Mouse (Mus musculus) embryonic fibroblast, embryonic 13.5 days (primary cell): ENCODE measurements around the gene Rundc3a. TPM values are rescaled to one million over a fixed set of nuclear protein-coding genes. Genes with fewer than 3 reads are reported as not detected.

Source experiments
- H3K27ac ChIP-seq: 2 replicates; pipeline ENCODE4 v1.5.1; 2012; ENCODE audit warnings: low read length, control low read depth, inconsistent platforms; ENCODE audit not compliant: insufficient read depth
- H3K4me1 ChIP-seq: 2 replicates; pipeline ENCODE4 v1.6.1; 2011; ENCODE audit warnings: low read length; ENCODE audit not compliant: control insufficient read depth, insufficient read depth
- H3K4me3 ChIP-seq: 2 replicates; pipeline ENCODE4 v1.5.1; 2011; ENCODE audit warnings: mild to moderate bottlenecking, control low read depth, low read length; ENCODE audit not compliant: insufficient read depth
- CTCF ChIP-seq: IDR thresholded peaks from 2 replicates; pipeline ENCODE4 v1.5.1; 2011; ENCODE audit warnings: mild to moderate bottlenecking, control low read depth, low read length, moderate library complexity, borderline replicate concordance; ENCODE audit not compliant: insufficient read depth
- POLR2A ChIP-seq: IDR thresholded peaks from 2 replicates; pipeline ENCODE4 v1.6.1; 2011; ENCODE audit warnings: low read depth, mild to moderate bottlenecking, control low read depth, low read length, moderate library complexity
- polyA plus RNA-seq: library from polyadenylated mRNA; stranded (reverse); fragments of >200 nt; gene quantifications from 2 replicates; pipeline ENCODE4 v1.2.4, GENCODE M21; 2011; ENCODE audit warnings: low read depth; ENCODE audit not compliant: missing spikeins, insufficient read length

Rundc3a gene
- polyA plus RNA-seq, 1 experiment, result 0.86 TPM

GRCm38 (mm10) chr11:102392441-102393237 is 564 bp upstream of the Rundc3a start:
- Histone ChIP-seq H3K4me3 (no peak overlapping the region), H3K27ac (no peak overlapping the region), H3K4me1 (no peaks in the 10 kb centered on the region)
- TF ChIP-seq POLR2A, result no peak
- no peak for TF ChIP-seq CTCF

DNA sequence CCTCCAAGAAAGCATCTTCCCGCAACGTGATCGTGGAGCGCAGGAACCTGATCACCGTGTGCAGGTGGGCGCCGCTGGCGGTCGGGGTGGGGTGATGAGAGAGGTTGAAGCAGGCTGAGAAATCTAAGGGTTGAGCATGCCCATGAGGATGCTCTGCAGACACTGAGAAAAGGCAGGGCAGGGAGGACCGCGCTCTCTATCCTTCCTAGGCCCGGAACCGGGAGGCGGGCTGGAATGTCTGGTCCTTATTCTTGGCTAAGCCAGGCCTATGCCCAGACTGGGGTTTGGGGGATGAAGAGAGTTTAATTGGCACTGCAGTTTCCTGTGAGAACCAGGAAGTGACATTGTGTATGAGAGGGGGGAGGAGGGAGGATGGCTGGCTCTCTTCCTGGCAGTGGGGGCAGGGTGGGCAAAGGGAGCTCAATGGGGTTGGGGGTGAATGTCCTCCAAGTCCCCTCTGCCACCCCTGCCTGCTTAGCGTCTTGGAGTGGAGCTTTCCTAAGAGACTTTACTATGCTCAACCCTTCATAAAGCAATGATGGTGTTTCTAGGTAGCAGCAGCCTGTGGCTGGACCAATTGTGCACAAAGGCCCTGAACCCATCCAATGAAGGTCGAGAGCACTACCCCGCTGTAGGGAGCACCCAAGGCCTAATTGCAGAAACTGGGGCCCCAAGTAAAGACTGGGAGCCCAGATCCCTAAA is 667 bp downstream of the Rundc3a start:
- no peak overlapping the region for H3K27ac ChIP-seq

GRCm38 (mm10) chr11:102394421-102395124 is 1.4 kb downstream of the Rundc3a start:
- Histone ChIP-seq H3K4me1 (no peaks in the 10 kb centered on the region), H3K4me3 (no peak overlapping the region)
- TF ChIP-seq CTCF (no peak), POLR2A (no peak)

More for the DNA sequence above, 667 bp downstream of the Rundc3a start:
- H3K4me3 ChIP-seq, result no peak overlapping the region
- TF ChIP-seq POLR2A, result no peak
- no peak for TF ChIP-seq CTCF
- H3K4me1 ChIP-seq, result no peaks in the 10 kb centered on the region

GRCm38 (mm10) chr11:102395250-102395649 is 2.0 kb downstream of the Rundc3a start:
- Histone ChIP-seq H3K27ac (no peak overlapping the region), H3K4me3 (no peak overlapping the region), H3K4me1 (no peaks in the 10 kb centered on the region)
- TF ChIP-seq CTCF, result no peak
- no peak for TF ChIP-seq POLR2A

More at GRCm38 (mm10) chr11:102394421-102395124, 1.4 kb downstream of the Rundc3a start:
- H3K27ac ChIP-seq, result no peak overlapping the region

- Histone ChIP-seq H3K4me1 (no peaks in the 10 kb centered on the region), H3K27ac (no peak overlapping the region), H3K4me3 (no peak overlapping the region)
- TF ChIP-seq CTCF (no peak), POLR2A (no peak)
Observed at GRCm38 (mm10) chr11:102396263-102396662, 3.1 kb downstream of the Rundc3a start.

GRCm38 (mm10) chr11:102396671-102397141 is 3.5 kb downstream of the Rundc3a start:
- Histone ChIP-seq H3K4me1 (no peaks in the 10 kb centered on the region), H3K4me3 (no peak overlapping the region), H3K27ac (no peak overlapping the region)
- TF ChIP-seq CTCF (no peak), POLR2A (no peak)

DNA sequence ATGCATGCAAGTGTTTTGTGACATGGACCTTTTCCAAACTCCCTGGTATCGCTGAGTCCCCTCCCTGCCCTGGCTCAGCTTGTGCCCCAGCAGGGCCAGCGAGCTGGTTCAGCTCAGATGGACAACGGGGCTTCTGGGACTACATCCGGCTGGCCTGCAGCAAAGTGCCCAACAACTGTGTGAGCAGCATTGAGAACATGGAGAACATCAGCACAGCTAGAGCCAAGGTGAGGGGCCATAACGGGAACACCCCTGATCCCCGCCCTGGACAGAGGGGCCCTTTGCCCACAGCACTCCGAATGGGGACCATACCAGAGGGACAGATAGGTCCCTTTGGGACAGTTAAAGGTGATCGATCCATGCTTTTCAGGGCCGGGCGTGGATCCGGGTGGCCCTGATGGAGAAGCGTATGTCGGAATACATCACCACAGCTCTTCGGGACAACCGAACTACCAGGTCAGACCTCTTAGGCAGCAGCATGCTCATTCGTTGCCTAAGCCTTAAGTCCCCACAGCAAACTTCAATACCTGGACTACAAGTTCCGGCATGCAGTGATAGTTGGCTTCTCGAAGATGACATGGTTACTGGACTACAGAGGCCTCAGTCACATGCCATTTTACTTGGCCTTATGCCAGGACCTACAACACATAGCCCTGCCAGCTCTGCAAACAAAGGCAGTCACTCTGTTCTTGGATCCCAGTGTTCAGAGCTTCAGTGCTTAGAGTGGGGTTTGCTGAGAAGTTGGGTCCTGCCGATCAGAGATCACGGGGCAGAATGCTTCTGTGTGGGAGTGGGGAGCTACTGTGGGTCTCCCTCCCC is 5.0 kb downstream of the Rundc3a start:
- Histone ChIP-seq H3K4me1 (no peaks in the 10 kb centered on the region), H3K4me3 (no peak overlapping the region), H3K27ac (no peak overlapping the region)
- no peak for TF ChIP-seq POLR2A
- TF ChIP-seq CTCF, result no peak

- H3K4me1 ChIP-seq, result no peaks in the 10 kb centered on the region
- no peak for TF ChIP-seq CTCF
- no peak for TF ChIP-seq POLR2A
Observed at GRCm38 (mm10) chr11:102399107-102399506, 5.9 kb downstream of the Rundc3a start.

DNA sequence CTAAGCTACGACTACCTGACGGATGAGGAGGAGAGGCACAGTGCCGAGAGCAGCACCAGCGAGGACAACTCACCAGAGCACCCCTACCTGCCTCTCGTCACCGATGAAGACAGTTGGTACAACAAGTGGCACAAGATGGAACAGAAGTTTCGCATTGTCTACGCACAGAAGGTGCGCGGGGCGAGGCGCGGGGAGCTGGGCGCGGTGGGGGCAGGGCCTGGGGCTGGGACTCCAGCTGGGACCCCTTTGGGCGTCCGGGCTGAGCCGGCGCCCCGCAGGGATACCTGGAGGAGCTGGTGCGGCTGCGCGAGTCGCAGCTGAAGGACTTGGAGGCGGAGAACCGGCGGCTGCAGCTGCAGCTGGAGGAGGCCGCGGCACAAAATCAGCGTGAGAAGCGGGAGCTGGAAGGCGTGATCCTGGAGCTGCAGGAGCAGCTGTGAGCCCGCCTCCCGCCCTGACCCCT is 6.4 kb downstream of the Rundc3a start:
- Histone ChIP-seq H3K27ac (no peak overlapping the region), H3K4me3 (no peak overlapping the region), H3K4me1 (no peaks in the 10 kb centered on the region)
- TF ChIP-seq POLR2A, result no peak
- TF ChIP-seq CTCF, result no peak

More at GRCm38 (mm10) chr11:102399107-102399506, 5.9 kb downstream of the Rundc3a start:
- no peak overlapping the region for H3K27ac ChIP-seq
- no peak overlapping the region for H3K4me3 ChIP-seq
